Mouse (Mus musculus) midbrain, embryonic 15.5 days (tissue): ENCODE results near the gene Gm36176. TPM values are rescaled to one million over a fixed set of nuclear protein-coding genes. Genes with fewer than 3 reads are reported as not detected.

Experiments used
- ATAC-seq: fragments of 200-750 bp; cut with Nextera tagmentation; replicated peaks from 2 replicates; pipeline ENCODE4 v1.8.0; 2017; ENCODE audit warnings: moderate TSS enrichment
- H3K27ac ChIP-seq: fragments of 300-500 bp; sonication (generic); 2 replicates; pipeline ENCODE4 v1.5.1; 2015; ENCODE audit warnings: mild to moderate bottlenecking, inconsistent platforms
- H3K27me3 ChIP-seq: fragments of 300-500 bp; sonication (generic); replicated peaks from 2 replicates; pipeline ENCODE4 v1.6.1; 2015; ENCODE audit warnings: inconsistent platforms
- H3K36me3 ChIP-seq: fragments of 300-500 bp; sonication (generic); replicated peaks from 2 replicates; pipeline ENCODE4 v1.6.1; 2015; ENCODE audit warnings: inconsistent platforms
- H3K4me1 ChIP-seq: fragments of 300-500 bp; sonication (generic); 2 replicates; pipeline ENCODE4 v1.6.1; 2015; ENCODE audit warnings: inconsistent platforms
- H3K4me2 ChIP-seq: fragments of 300-500 bp; sonication (generic); 2 replicates; pipeline ENCODE4 v1.6.1; 2015; ENCODE audit warnings: inconsistent platforms, mild to moderate bottlenecking, moderate library complexity
- H3K4me3 ChIP-seq: fragments of 300-500 bp; sonication (generic); 2 replicates; pipeline ENCODE4 v1.5.1; 2015; ENCODE audit warnings: mild to moderate bottlenecking, inconsistent platforms
- H3K9ac ChIP-seq: fragments of 300-500 bp; sonication (generic); 2 replicates; pipeline ENCODE4 v1.6.1; 2015; ENCODE audit warnings: mild to moderate bottlenecking, inconsistent platforms
- H3K9me3 ChIP-seq: fragments of 300-500 bp; sonication (generic); 2 replicates; pipeline ENCODE4 v1.6.1; 2016; ENCODE audit warnings: inconsistent platforms
- WGBS: fragments of 180-500 bp; shearing (Covaris S2); methylation state at CpG from one replicate; pipeline ENCODE4 v1.1.7; 2015; ENCODE audit warnings: mixed read lengths; 5-methylcytosine and 5-hydroxymethylcytosine counted together
- polyA plus RNA-seq: library from polyadenylated mRNA; unstranded; fragments of >200 nt; fragmentation: Nextera tagmentation; extraction: Ambion mirVana; gene quantifications from 2 replicates; pipeline ENCODE4 v1.2.1, GENCODE M21; 2015

Gm36176 gene
- polyA plus RNA-seq, 1 experiment from 2014 or later, result not detected

- no peak overlapping the region for H3K27ac ChIP-seq
- H3K4me1 ChIP-seq, result no peaks in the 10 kb centered on the region
- no peak for ATAC-seq
- no peak overlapping the region for H3K4me2 ChIP-seq
- H3K27me3 ChIP-seq, result no peaks in the 10 kb centered on the region
- no peaks in the 10 kb centered on the region for H3K36me3 ChIP-seq
- H3K4me3 ChIP-seq, result no peak overlapping the region
- no peak overlapping the region for H3K9ac ChIP-seq
- 62% methylated on average over 12 of the region's 12 CpGs for WGBS
- H3K9me3 ChIP-seq, result no peaks in the 10 kb centered on the region; the same call in 1 of the 2 replicates
These were observed 39.6 kb downstream of the Gm36176 start for GRCm38 (mm10) chr10:77886007-77886747.

DNA sequence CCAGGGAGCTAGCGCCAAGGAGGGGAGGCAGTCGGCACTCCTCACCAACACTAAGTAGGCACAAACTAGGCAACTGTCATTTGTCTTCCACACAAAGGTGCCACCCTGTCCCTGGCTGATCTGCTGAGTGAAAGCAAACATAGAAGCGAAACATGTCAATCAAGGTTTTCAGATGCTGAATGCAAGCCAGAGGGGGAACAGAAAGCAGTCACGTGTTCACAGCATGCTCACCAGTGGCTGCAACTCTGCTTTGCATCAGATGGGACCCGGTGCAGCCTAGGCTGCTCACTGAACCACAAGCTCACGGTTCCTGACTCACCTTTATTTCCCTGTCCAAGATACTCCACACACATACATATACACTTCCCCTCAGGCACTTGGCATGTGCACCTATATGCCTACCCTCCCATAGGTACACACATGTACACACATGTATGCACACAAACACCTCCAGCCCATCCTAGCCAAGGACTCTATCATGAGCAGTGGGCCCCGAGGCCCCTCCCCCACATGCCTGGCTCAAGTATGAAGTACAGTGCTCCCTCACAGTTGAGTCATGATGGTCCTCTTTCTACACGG, 44.5 kb downstream of the Gm36176 start:
- no peaks in the 10 kb centered on the region for H3K27me3 ChIP-seq
- no peaks in the 10 kb centered on the region; the same call in 1 of the 2 replicates for H3K9me3 ChIP-seq
- no peaks in the 10 kb centered on the region for H3K36me3 ChIP-seq
- H3K4me2 ChIP-seq, result no peak overlapping the region
- ATAC-seq, result no peak
- 89% methylated on average over 8 of the region's 8 CpGs for WGBS
- no peak overlapping the region for H3K27ac ChIP-seq
- no peak overlapping the region for H3K4me3 ChIP-seq
- H3K4me1 ChIP-seq, result peaks cover 5% of the 10 kb centered on the region; the same call in 1 of the 2 replicates
- H3K9ac ChIP-seq, result no peak overlapping the region

- peaks cover 13% of the 10 kb centered on the region; the same call in 1 of the 2 replicates for H3K4me1 ChIP-seq
- ATAC-seq, result 0 out of 2 replicates have a peak, but pooled peaks have one; percentile 11
- 53% methylated on average over 5 of the region's 5 CpGs for WGBS
- H3K36me3 ChIP-seq, result no peaks in the 10 kb centered on the region
- no peak overlapping the region for H3K9ac ChIP-seq
- H3K4me2 ChIP-seq, result no peak overlapping the region
- no peaks in the 10 kb centered on the region for H3K27me3 ChIP-seq
- no peaks in the 10 kb centered on the region for H3K9me3 ChIP-seq
- no peak overlapping the region for H3K4me3 ChIP-seq
- H3K27ac ChIP-seq, result no peak overlapping the region
These were observed 49.0 kb downstream of the Gm36176 start for GRCm38 (mm10) chr10:77895562-77895961.

Other genes with a start within 250 kb of the Gm36176 start
- 308 and 325 TPM in 2 replicates for gene Sumo3, start 240.7 kb upstream of the Gm36176 start, polyA plus RNA-seq
- gene Gm49325, start 240.6 kb upstream of the Gm36176 start, polyA plus RNA-seq, result 2.5 TPM in 1 of 2 replicates, not detected in the other
- 91.1 and 97.2 TPM in 2 replicates for gene Ube2g2, start 224.5 kb upstream of the Gm36176 start, polyA plus RNA-seq
- gene Tspear, start 160.2 kb upstream of the Gm36176 start, polyA plus RNA-seq, result 1.5 and 1.7 TPM in 2 replicates
- not detected in 2 replicates for gene Gm19402, start 156.0 kb upstream of the Gm36176 start, polyA plus RNA-seq
- not detected in 2 replicates for gene Gm9508, start 149.6 kb upstream of the Gm36176 start, polyA plus RNA-seq
- gene Gm10272, start 140.2 kb upstream of the Gm36176 start, polyA plus RNA-seq, result not detected in 2 replicates
- gene Gm10024, start 135.3 kb upstream of the Gm36176 start, polyA plus RNA-seq, result not detected in 2 replicates
- gene Gm10142, start 131.0 kb upstream of the Gm36176 start, polyA plus RNA-seq, result not detected in 2 replicates
- gene Krtap12-1, start 126.2 kb upstream of the Gm36176 start, polyA plus RNA-seq, result not detected in 2 replicates
- gene Gm10100, start 120.3 kb upstream of the Gm36176 start, polyA plus RNA-seq, result not detected in 2 replicates
- gene Gm18596, start 104.2 kb upstream of the Gm36176 start, polyA plus RNA-seq, result not detected in 2 replicates
- gene Gm9736, start 95.4 kb upstream of the Gm36176 start, polyA plus RNA-seq, result not detected in 2 replicates
- not detected in 2 replicates for gene Gm3233, start 87.1 kb upstream of the Gm36176 start, polyA plus RNA-seq
- gene Gm3238, start 75.5 kb upstream of the Gm36176 start, polyA plus RNA-seq, result not detected in 2 replicates
- not detected in 2 replicates for gene Gm7138, start 69.9 kb upstream of the Gm36176 start, polyA plus RNA-seq
- gene Gm3250, start 64.3 kb upstream of the Gm36176 start, polyA plus RNA-seq, result not detected in 2 replicates
- not detected in 2 replicates for gene Gm7137, start 58.6 kb upstream of the Gm36176 start, polyA plus RNA-seq
- gene Gm9639, start 51.7 kb upstream of the Gm36176 start, polyA plus RNA-seq, result not detected in 2 replicates
- not detected in 2 replicates for gene Gm19668, start 47.7 kb upstream of the Gm36176 start, polyA plus RNA-seq
- not detected in 2 replicates for gene Gm9507, start 35.0 kb upstream of the Gm36176 start, polyA plus RNA-seq
- gene Gm2696, start 32.1 kb upstream of the Gm36176 start, polyA plus RNA-seq, result not detected in 2 replicates
- gene Krtap10-4, start 19.7 kb upstream of the Gm36176 start, polyA plus RNA-seq, result not detected in 2 replicates
- gene Krtap10-10, start 10.9 kb upstream of the Gm36176 start, polyA plus RNA-seq, result not detected in 2 replicates
- gene Gm10318, start 6.1 kb downstream of the Gm36176 start, polyA plus RNA-seq, result not detected in 2 replicates
- not detected in 2 replicates for gene Gm3285, start 15.2 kb downstream of the Gm36176 start, polyA plus RNA-seq
- 24.2 and 24.3 TPM in 2 replicates for gene Lrrc3, start 55.7 kb downstream of the Gm36176 start, polyA plus RNA-seq
- 3.7 and 6.1 TPM in 2 replicates for gene Trpm2, start 123.8 kb downstream of the Gm36176 start, polyA plus RNA-seq
- gene 1810043G02Rik, start 131.7 kb downstream of the Gm36176 start, polyA plus RNA-seq, result 48.3 and 49.5 TPM in 2 replicates
- 127 and 128 TPM in 2 replicates for gene Pfkl, start 163.3 kb downstream of the Gm36176 start, polyA plus RNA-seq
- not detected in 2 replicates for gene Dnmt3l, start 195.1 kb downstream of the Gm36176 start, polyA plus RNA-seq
- 0.06 and 0.37 TPM in 2 replicates for gene Aire, start 196.8 kb downstream of the Gm36176 start, polyA plus RNA-seq
- gene Icosl, start 222.5 kb downstream of the Gm36176 start, polyA plus RNA-seq, result 0.48 and 0.84 TPM in 2 replicates